In the genomic region with DNA sequence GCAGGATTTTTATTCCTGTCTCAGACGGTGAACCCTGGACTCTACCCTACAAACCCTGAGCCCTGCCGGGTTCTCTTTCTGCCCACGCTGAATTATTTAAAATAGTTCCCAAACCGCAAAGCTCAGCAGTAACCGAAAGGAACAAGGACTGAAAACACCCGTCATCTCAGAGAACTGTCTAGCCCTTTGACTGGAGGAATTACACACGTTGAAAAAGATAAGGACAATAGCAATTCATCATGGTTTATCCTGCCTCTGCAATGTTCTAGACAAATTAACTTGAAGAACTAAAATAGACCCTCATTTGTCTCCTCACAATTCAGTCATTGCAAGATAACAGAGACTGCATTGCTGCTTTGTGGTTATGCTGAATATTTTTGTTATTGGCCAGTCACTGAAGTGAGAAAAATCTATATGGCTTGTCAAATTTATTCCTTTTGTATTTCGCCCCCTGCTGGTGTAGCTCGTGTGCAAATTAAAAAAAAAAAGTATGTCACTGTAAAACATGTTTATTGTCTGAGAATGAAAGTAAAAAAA, we compare ENCODE assay signal across 8 mouse cellular contexts. TPM values are rescaled to one million over a fixed set of nuclear protein-coding genes. Genes with fewer than 3 reads are reported as not detected.
DNase-seq lines count a peak whose midpoint lies in the region; ATAC-seq and TF ChIP-seq lines count a peak whose summit lies in the region.

No protein-coding gene starts in this region.

- no peaks in the 10 kb centered on the region for H3K36me3 ChIP-seq in intestine, postnatal 0 days (ENCODE audit: control insufficient read depth, insufficient read depth)
- H3K36me3 ChIP-seq in midbrain, embryonic 11.5 days (ENCODE audit: control insufficient read depth, insufficient read depth, low read length) = no peaks in the 10 kb centered on the region
- no peaks in the 10 kb centered on the region for H3K36me3 ChIP-seq in spleen, adult 2 months (ENCODE audit: control insufficient read depth, insufficient read depth, low read length)

- peak; percentile 37 for ATAC-seq in common myeloid progenitor, adult 5-6 weeks (replicated peaks; ENCODE audit: low read depth, poor library complexity, severe bottlenecking)
- peak; percentile 59 for ATAC-seq in intestine, postnatal 0 days
- ATAC-seq in midbrain, embryonic 11.5 days (ENCODE audit: low FRiP score) = no peak

- WGBS in intestine, postnatal 0 days = 0% methylated on average over 9 of the region's 9 CpGs
- WGBS in midbrain, embryonic 11.5 days = under 1% methylated on average over 9 of the region's 9 CpGs
- under 1% methylated on average over 9 of the region's 9 CpGs for WGBS in spleen, adult 2 months

- peak overlapping the region; percentile 99 for H3K27ac ChIP-seq in intestine, postnatal 0 days (ENCODE audit: low read depth, low read length)
- peak overlapping the region; percentile 95 for H3K27ac ChIP-seq in midbrain, embryonic 11.5 days (ENCODE audit: low read depth, low read length)
- peak overlapping the region; percentile 100 for H3K27ac ChIP-seq in spleen, adult 2 months (ENCODE audit: insufficient read depth, low read length)

- H3K4me2 ChIP-seq in intestine, postnatal 0 days (replicated peaks; ENCODE audit: low read depth) = peak overlapping the region; percentile 81
- peak overlapping the region; percentile 61 for H3K4me2 ChIP-seq in midbrain, embryonic 11.5 days

- no peaks in the 10 kb centered on the region for H3K9me3 ChIP-seq in intestine, postnatal 0 days (ENCODE audit: control insufficient read depth)
- no peaks in the 10 kb centered on the region for H3K9me3 ChIP-seq in midbrain, embryonic 11.5 days (ENCODE audit: control insufficient read depth, low read length)

- peak overlapping the region; percentile 99 for H3K4me3 ChIP-seq in intestine, postnatal 0 days (ENCODE audit: low read depth, low read length)
- H3K4me3 ChIP-seq in midbrain, embryonic 11.5 days (ENCODE audit: low read depth, low read length) = peak overlapping the region; percentile 97
- H3K4me3 ChIP-seq in spleen, adult 2 months (ENCODE audit: extremely low read depth, insufficient read depth, insufficient read length) = peak overlapping the region; percentile 89

- H3K27me3 ChIP-seq in intestine, postnatal 0 days (replicated peaks; ENCODE audit: control insufficient read depth, insufficient read depth, low read length) = no peaks in the 10 kb centered on the region
- no peaks in the 10 kb centered on the region for H3K27me3 ChIP-seq in midbrain, embryonic 11.5 days (ENCODE audit: control insufficient read depth, insufficient read depth, low read length)
- no peaks in the 10 kb centered on the region for H3K27me3 ChIP-seq in spleen, adult 2 months (ENCODE audit: control insufficient read depth, insufficient read depth, low read length)

- intact Hi-C loops in gastrocnemius, postnatal 14 days (cut with DNase I; ENCODE audit: low total_unique reads) = no loop called here
- intact Hi-C loops in left cerebral cortex, postnatal 4 days (cut with DNase I) = loop anchor here (5.0 kb wide), 1 partner anchor 285 kb away; no protein-coding TSS in a partner anchor

- H3K9ac ChIP-seq in intestine, postnatal 0 days (ENCODE audit: low read depth, low read length) = peak overlapping the region; percentile 99
- H3K9ac ChIP-seq in midbrain, embryonic 11.5 days (ENCODE audit: low read length) = peak overlapping the region; percentile 87

- peak; percentile 42 for DNase-seq in urinary bladder, postnatal 25 days (ENCODE audit: low spot score)
- no peak for DNase-seq in urinary bladder, postnatal 4 days (ENCODE audit: low spot score in 2 of 2)
- DNase-seq in gastrocnemius, postnatal 14 days = peak; percentile 10
- peak; percentile 50 for DNase-seq in left cerebral cortex, postnatal 4 days
- DNase-seq in midbrain, embryonic 11.5 days (ENCODE audit: low spot score, missing footprints) = peak; percentile 96
- peak; percentile 50 to 77 for DNase-seq in spleen, adult 2 months (ENCODE audit: low read depth in 1 of 2, low spot score in 2 of 2)

- H3K4me1 ChIP-seq in intestine, postnatal 0 days (replicated peaks; ENCODE audit: control insufficient read depth, insufficient read depth, low read length) = no peaks in the 10 kb centered on the region; the same call in 1 of the 2 replicates
- H3K4me1 ChIP-seq in midbrain, embryonic 11.5 days (ENCODE audit: control insufficient read depth, insufficient read depth, low read length) = peaks cover 4% of the 10 kb centered on the region; the same call in 1 of the 2 replicates
- H3K4me1 ChIP-seq in spleen, adult 2 months (ENCODE audit: control insufficient read depth, insufficient read depth, insufficient read length) = peaks cover 3% of the 10 kb centered on the region

- TF ChIP-seq POLR2A in spleen, adult 2 months (IDR thresholded peaks at IDR 0.05; ENCODE audit: low read depth, low read length) = no peak

- peak; percentile 76 for TF ChIP-seq CTCF in intestine, postnatal 0 days (IDR thresholded peaks at IDR 0.05; ENCODE audit: low read depth)
- TF ChIP-seq CTCF in spleen, adult 2 months (IDR thresholded peaks at IDR 0.05; ENCODE audit: extremely low read depth, insufficient read depth, insufficient read length, insufficient replicate concordance) = no peak

RNA-seq across cellular contexts. Expression of gene Aftph, which starts 1.0 kb away (rescaled TPM):
- total RNA-seq in common myeloid progenitor, adult 5-6 weeks (2017) = 60.1 and 65.0 TPM in 2 replicates
- 10 to 100 TPM; 14.2 to 15.7 TPM for total RNA-seq in gastrocnemius, postnatal 14 days (2021)
- polyA plus RNA-seq in intestine, postnatal 0 days (2015; fragmentation: Nextera tagmentation; extraction: Ambion mirVana) = 21.3 and 25.4 TPM in 2 replicates
- 10 to 100 TPM; 55.0 to 55.1 TPM for total RNA-seq in left cerebral cortex, postnatal 4 days (2021)
- 32.1 and 33.1 TPM in 2 replicates for polyA plus RNA-seq in midbrain, embryonic 11.5 days (2014; fragmentation: Nextera tagmentation; extraction: Ambion mirVana)
- polyA plus RNA-seq in spleen, adult 2 months (2012; rRNA removed) = 31.0 and 37.3 TPM in 2 replicates

Comparison
In these comparisons a context has a peak if more than half of its experiments do, and no peak if none do; other contexts are left out.
1. DNase-seq: peak in urinary bladder, postnatal 25 days (single experiment), gastrocnemius, postnatal 14 days (single experiment), left cerebral cortex, postnatal 4 days (single experiment), midbrain, embryonic 11.5 days (single experiment) and spleen, adult 2 months (2 of 2); none in urinary bladder, postnatal 4 days (0 of 2).
2. Peak in every context shown above with its lines, with median percentiles within 50 percentile points of each other: H3K27ac ChIP-seq and H3K4me3 ChIP-seq.